Mouse (Mus musculus): Measurements from ENCODE around the gene Gk2. TPM values are rescaled to one million over a fixed set of nuclear protein-coding genes. Genes with fewer than 3 reads are reported as not detected.

Gk2 gene
- polyA plus RNA-seq, 1 experiment from 2014 or later, result not detected

DNA sequence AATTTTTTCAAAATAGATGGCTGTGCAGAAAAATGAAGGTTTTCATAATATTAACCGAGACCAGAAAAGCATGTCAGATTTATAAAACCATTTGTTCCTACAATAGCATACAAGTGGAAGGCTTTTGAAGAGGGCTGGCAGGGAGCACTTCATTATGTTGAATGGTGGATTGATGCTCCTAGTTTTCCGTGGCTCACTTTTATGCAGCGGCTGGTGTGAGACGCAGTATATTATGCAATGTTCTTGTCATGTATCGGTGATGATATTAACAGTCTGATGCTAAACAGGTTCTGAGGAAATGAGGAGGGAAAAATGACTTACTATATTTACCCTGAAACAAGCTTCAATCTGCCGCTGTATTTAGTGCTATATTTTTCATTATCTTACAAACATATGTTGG is 46.6 kb downstream of the Gk2 start:
- Histone ChIP-seq H3K4me2 (replicated peaks; ENCODE audit: low read depth, low read length) (no peak overlapping the region), H3K27ac (ENCODE audit: low read depth, low read length) (no peak overlapping the region), H3K4me3 (ENCODE audit: low read depth, low read length) (no peak overlapping the region), H3K9ac (ENCODE audit: low read depth, low read length) (no peak overlapping the region), H3K4me1 (replicated peaks; ENCODE audit: control insufficient read depth, insufficient read depth, low read length) (no peaks in the 10 kb centered on the region), H3K27me3 (ENCODE audit: control insufficient read depth, insufficient read depth, low read length) (no peaks in the 10 kb centered on the region), H3K9me3 (ENCODE audit: control insufficient read depth, low read length) (no peaks in the 10 kb centered on the region), H3K36me3 (ENCODE audit: control insufficient read depth, insufficient read depth, low read length) (no peaks in the 10 kb centered on the region)
- ATAC-seq (ENCODE audit: low FRiP score), result no peak
- DNase-seq (ENCODE audit: low spot score), result no peak
- 66% methylated on average over 6 of the region's 6 CpGs for WGBS

GRCm38 (mm10) chr5:97409234-97409704 is 47.6 kb downstream of the Gk2 start:
- Histone ChIP-seq H3K27me3 (ENCODE audit: control insufficient read depth, insufficient read depth, low read length) (no peaks in the 10 kb centered on the region), H3K36me3 (ENCODE audit: control insufficient read depth, insufficient read depth, low read length) (no peaks in the 10 kb centered on the region), H3K4me2 (replicated peaks; ENCODE audit: low read depth, low read length) (no peak overlapping the region), H3K27ac (ENCODE audit: low read depth, low read length) (no peak overlapping the region), H3K9me3 (ENCODE audit: control insufficient read depth, low read length) (no peaks in the 10 kb centered on the region), H3K4me3 (ENCODE audit: low read depth, low read length) (no peak overlapping the region), H3K9ac (ENCODE audit: low read depth, low read length) (no peak overlapping the region), H3K4me1 (replicated peaks; ENCODE audit: control insufficient read depth, insufficient read depth, low read length) (no peaks in the 10 kb centered on the region)
- peak; percentile 70 for ATAC-seq (ENCODE audit: low FRiP score)
- 46% methylated on average over 4 of the region's 4 CpGs for WGBS
- peak; percentile 7 for DNase-seq (ENCODE audit: low spot score)

Other genes with a start within 250 kb of the Gk2 start
- not detected in 2 replicates for gene Naa11, start 64.6 kb downstream of the Gk2 start, polyA plus RNA-seq (2014; fragmentation: Nextera tagmentation; extraction: Ambion mirVana)

All from hindbrain, embryonic 11.5 days (tissue).